Mouse (Mus musculus): ENCODE measurements around the gene Gabrg3.
"Not testable (repeated sequence)": the region's sequence is repeated elsewhere in the genome, so short reads cannot be mapped to it uniquely, and the experiment has no call there.

Gene Gabrg3

DNA sequence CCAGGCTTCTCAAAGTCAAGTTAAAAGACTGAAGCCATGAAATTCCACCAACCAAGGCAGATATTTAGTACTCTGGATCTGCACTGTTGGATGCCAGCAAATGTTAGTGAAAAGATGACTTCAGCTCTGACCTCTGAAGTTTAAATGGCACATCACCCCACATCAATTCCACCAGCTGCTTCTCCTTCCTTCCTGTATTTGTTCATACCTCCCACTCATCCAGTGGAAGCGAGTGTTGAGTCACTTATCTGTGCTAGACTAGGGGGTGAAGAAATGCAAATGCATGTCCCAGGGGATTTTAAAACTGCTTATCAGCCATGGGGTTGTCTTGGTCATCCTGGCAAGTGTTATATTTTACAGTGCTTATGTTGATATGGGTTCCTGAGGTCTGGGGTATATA is 79.7 kb downstream of the Gabrg3 start:
- no peak for DNase-seq

DNA sequence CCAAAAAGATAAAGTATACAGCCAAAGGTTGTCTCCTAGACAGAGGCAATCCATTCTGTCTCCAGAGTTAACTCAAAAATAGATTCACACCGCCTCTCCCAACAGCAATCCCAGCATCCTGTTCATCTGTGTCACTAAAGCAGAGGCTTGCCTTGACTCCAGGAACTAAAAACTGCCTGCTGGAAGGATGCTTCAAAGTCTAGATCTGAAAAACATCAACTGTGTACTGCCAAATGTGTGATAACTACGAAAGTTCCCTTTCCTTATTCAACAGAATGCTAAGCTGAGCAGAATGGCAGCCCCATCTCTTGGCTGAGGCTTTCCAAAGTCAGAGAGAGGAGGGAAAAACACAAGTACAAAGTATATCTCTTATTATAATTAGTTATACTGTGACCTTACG is 90.3 kb downstream of the Gabrg3 start:
- no peak for DNase-seq

DNA sequence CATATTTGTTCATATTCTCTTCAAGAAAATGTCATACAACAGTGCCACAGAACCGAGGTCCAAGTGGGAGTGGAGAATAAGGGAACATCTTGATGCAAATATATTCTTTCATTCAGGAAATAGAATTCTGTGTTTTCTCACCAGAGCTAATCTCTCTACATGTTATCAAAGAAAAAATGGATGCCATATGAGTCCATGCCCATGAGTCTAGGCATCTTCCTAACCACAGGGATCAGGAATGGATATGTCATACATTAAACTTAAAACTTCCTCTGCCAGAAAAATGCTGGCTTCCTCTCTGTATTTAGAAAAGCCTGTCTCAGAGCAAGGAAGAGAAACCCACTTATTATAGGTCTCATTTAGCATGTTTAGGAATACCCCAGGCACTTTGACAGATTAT is 92.9 kb downstream of the Gabrg3 start:
- no peak for DNase-seq

GRCm38 (mm10) chr7:57293564-57293963 is 93.4 kb downstream of the Gabrg3 start:
- DNase-seq, result no peak

- no peak for DNase-seq
Measured at GRCm38 (mm10) chr7:57283186-57283585, 103.8 kb downstream of the Gabrg3 start.

DNA sequence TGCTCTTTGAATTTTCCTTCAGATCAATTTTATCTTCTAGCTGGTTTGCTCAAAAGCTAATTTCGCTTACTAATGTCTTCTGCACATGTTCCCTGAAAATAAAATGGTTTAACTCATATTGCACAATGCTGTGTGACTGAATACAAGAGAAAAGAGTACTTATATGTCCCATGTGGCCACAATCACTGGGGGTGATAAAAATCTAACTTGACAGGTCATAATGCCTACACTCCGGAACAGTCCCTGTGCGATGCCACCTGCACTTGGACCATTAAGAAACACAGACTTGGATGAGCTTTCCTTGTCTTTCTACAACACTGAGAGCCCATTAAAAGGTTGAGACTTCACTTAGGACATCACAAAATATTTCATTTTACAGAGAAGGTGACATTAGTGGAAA is 108.1 kb downstream of the Gabrg3 start:
- DNase-seq, result no peak

DNA sequence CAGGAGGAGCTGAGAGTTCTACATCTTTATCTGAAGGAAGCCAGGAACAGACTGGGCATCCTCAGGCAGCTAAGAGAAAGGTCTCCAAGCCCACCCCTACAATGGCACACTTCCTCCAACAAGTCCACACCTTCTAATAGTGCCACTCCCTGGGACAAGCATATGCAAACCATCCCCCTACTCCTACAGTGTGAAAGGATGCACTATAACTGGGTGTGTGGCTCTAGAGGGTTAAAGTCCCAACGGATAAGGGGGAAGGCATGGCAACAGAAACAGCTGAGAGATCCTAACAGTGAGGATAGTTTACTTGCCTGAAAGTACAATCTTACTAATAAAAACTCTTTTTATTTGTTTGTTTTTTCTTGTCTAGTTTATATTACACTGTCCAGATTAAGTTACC is 126.8 kb downstream of the Gabrg3 start:
- DNase-seq, result no peak

DNA sequence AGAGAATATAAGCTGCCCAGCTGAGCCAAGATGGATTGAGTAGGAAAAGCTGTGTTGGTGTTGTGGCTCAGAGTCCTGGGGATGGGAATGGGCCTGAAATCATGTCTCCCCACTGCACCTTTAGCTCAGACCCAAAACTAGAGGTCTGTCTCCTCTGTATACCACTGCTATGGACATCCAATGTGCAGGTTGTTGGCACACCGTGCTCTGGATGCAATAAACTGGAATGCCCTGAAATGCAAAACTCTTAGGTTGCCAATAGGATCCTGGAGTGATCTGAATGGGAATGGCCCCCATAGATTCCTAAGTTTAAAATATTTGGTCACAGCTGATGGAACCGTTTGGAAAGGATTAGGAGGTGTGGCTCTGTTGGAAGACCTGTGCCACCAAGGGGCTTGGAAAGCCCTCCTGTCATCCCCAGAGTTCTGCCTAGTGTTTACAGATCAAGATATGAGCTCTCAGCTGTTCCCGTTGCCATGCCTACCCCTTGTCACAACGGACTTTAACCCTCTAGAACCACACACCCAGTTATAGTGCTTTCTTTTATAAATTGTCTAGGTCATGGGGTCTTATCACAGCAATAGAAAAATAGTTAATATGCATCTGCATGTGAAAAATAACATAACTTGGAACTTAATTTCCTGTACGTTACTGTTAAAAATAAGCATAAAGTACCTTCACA is 128.0 kb downstream of the Gabrg3 start:
- no peak for DNase-seq

DNA sequence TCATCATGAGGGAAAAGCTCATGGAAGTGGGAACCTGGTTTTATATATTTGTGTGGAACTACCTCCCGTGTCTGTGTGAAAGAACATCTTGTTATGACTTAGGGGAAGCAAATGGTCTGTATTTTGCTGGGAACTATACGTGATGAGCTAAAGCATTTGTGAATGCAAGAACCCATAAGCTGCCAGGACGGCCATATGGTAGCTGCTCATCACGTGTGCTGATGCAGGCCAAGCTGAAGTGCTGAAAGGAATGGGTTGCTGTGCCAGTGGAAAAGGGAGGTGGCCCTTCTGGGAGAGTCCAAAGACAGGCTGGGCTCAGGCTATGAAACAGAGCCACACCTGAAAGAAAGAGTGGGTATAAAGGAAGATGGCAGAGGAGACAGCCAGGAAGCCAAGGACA is 143.0 kb downstream of the Gabrg3 start:
- DNase-seq, result no peak

- DNase-seq, result no peak
Measured at GRCm38 (mm10) chr7:57214119-57214518, 172.9 kb downstream of the Gabrg3 start.

- DNase-seq, result no peak
Measured at GRCm38 (mm10) chr7:57186015-57186414, 201.0 kb downstream of the Gabrg3 start.

GRCm38 (mm10) chr7:57175891-57176545 is 211.0 kb downstream of the Gabrg3 start:
- DNase-seq, result not testable (repeated sequence)

DNA sequence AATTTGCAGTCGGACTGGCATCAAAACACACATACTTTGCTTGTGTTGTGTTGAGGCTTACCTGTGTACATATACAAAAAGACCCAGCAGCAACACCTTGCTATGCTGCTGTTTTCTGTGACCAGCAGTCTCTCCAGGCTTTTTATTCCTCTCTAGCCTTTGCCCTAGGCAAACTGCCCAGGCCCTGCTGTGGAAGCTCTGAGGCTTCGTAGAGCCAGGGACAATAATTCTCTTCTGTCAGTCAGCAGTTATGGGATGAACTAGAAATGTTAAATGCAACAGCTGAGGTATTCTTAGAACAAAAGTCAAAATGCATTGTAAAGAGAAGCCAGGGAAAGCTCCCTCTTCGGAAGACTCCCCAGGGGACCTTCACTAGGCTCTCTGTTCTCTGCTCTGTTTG is 220.1 kb downstream of the Gabrg3 start:
- no peak for DNase-seq

DNA sequence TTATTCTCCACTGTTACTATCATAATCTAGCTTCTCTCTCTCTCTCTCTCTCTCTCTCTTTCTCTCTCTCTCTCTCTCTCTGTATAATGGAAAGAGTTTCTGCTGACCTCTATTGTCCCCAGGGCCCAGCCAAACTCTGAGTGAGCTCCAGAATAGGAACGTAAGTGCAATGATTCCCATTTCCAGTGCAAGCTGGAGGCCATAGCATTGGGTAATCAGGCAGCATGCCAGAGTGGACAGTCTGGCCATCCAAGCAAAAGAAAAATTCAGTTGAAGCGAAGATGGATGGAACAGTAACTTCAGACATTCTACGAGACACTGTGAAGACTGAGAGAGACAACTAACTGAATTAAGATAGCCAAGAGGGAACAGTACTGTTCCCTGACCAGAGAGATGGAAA is 228.8 kb downstream of the Gabrg3 start:
- DNase-seq, result no peak

- no peak for DNase-seq
Measured at GRCm38 (mm10) chr7:57153743-57154142, 233.2 kb downstream of the Gabrg3 start.

- no peak for DNase-seq
Measured at GRCm38 (mm10) chr7:57150768-57151167, 236.2 kb downstream of the Gabrg3 start.

- DNase-seq, result no peak
Measured at GRCm38 (mm10) chr7:57138072-57138704, 248.8 kb downstream of the Gabrg3 start.

- no peak for DNase-seq
Measured at GRCm38 (mm10) chr7:57133009-57133408, 254.0 kb downstream of the Gabrg3 start.

DNA sequence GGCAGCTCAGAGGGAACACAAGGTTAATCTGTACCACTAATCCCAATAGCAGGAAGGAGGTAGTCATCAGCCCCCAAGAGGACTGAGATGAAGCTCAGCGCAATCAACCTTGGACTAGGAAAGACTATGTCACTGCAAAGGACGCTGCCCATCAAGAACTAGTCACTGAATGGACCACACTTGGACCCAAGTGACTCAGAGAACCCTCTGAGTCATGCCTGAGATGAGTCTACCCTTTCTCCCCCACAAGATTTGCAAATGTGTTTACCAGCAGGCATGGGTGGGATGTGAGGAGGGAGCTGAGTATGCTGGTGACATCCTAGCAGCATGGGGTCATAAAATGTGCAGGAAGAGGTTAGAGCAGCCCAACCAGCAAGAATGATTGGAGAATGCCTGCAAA is 254.5 kb downstream of the Gabrg3 start:
- no peak for DNase-seq

GRCm38 (mm10) chr7:57100065-57100464 is 286.9 kb downstream of the Gabrg3 start:
- no peak for DNase-seq

- no peak for DNase-seq
Measured at GRCm38 (mm10) chr7:57082071-57082470, 304.9 kb downstream of the Gabrg3 start.

DNA sequence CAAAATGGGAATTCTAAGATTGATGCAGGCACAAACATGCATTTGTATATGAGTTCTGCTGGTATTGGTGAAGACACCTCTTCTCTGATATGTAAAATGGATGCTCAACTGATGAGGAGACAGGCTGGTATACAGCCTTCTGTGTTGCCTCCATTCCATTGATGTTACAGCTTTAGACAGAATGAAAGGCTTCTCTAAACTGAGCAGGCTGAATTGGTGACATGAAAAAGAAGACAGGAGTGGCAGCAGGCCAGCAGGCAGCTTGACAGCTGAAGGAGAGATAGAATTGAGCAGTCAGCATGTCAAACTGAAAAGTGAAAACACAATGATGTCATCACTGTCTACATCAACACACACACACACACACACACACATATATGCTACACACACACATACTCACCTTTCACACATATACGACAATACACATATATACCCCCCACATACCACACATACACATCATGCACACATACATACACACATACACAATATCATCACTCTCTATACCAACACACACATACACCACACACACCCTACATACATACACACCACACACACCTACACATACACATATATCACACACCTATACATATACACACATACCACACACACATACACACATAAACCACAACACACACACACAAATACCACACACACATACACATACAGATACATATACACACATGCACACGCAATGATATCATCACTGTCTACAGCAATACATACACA is 315.4 kb downstream of the Gabrg3 start:
- no peak for DNase-seq

DNA sequence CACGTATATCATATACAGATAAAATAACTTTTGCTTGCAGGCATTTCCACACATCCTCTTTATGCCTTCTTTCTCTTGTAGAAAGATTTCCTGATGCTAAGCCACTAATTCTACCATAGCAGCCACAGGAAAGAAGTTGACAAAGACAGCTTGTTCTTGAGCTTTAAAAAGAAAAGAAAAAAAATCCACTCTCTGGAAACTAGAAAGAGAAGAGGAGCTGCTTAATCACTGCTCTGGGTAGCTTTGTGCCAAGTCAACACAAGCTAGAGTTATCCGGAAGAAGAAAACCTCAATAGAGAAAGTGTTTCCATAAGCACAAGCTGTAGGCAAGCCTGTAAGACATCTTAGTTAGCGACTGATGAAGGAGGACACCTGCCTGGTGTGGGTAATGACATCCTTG is 321.6 kb downstream of the Gabrg3 start:
- DNase-seq, result no peak

All from thymus, postnatal 36 days (tissue).